Mouse (Mus musculus) liver, adult 2 months (tissue): Measurements from ENCODE around the gene 1700017B05Rik. TPM values are rescaled to one million over a fixed set of nuclear protein-coding genes. Genes with fewer than 3 reads are reported as not detected.
A peak's percentile ranks its signal among the peaks of the same experiment; 100 is the strongest.

Experiments
- DNase-seq: peaks from one replicate; pipeline ENCODE4 v3.0.0-alpha.2; 2011; ENCODE audit warnings: low read depth, low spot score; ENCODE audit errors: extremely low read depth
- H3K27ac ChIP-seq: fragments of 200-500 bp; replicated peaks from 2 replicates; pipeline ENCODE4 v1.5.1; 2012; ENCODE audit warnings: low read depth, mild to moderate bottlenecking, control low read depth, inconsistent platforms, low read length; ENCODE audit not compliant: insufficient read depth
- H3K27me3 ChIP-seq: fragments of 200-500 bp; 2 replicates; pipeline ENCODE4 v1.6.1; 2012; ENCODE audit warnings: mild to moderate bottlenecking, moderate library complexity, low read length, inconsistent platforms; ENCODE audit not compliant: control insufficient read depth, insufficient read depth
- H3K36me3 ChIP-seq: fragments of 200-500 bp; 2 replicates; pipeline ENCODE4 v1.6.1; 2012; ENCODE audit warnings: low read length, inconsistent platforms; ENCODE audit not compliant: control insufficient read depth, insufficient read depth
- H3K4me1 ChIP-seq: fragments of 200-500 bp; 2 replicates; pipeline ENCODE4 v1.6.1; 2011; ENCODE audit warnings: low read length; ENCODE audit not compliant: control insufficient read depth, insufficient read depth
- H3K4me3 ChIP-seq: fragments of 200-500 bp; 2 replicates; pipeline ENCODE4 v1.5.1; 2011; ENCODE audit warnings: low read depth, mild to moderate bottlenecking, control low read depth, low read length, moderate library complexity; ENCODE audit not compliant: insufficient read depth
- H3K79me2 ChIP-seq: fragments of 200-500 bp; 2 replicates; pipeline ENCODE4 v1.6.1; 2012; ENCODE audit warnings: inconsistent platforms, mild to moderate bottlenecking, low read length, moderate library complexity; ENCODE audit not compliant: control insufficient read depth, insufficient read depth
- H3K9ac ChIP-seq: fragments of 200-500 bp; 2 replicates; pipeline ENCODE4 v1.6.1; 2012; ENCODE audit warnings: low read depth, mild to moderate bottlenecking, control low read depth, inconsistent platforms, low read length
- CTCF ChIP-seq: fragments of 200-500 bp; IDR thresholded peaks from 2 replicates; pipeline ENCODE4 v1.5.1; 2011; ENCODE audit warnings: low read depth, low read length, control low read depth
- POLR2A ChIP-seq: fragments of 200-500 bp; IDR thresholded peaks from 2 replicates; pipeline ENCODE4 v1.6.1; 2011; ENCODE audit warnings: low read length, control low read depth; ENCODE audit not compliant: insufficient read depth; ENCODE audit errors: extremely low read depth
- WGBS: fragments of 180-500 bp; shearing (Covaris S2); methylation state at CpG from one replicate; pipeline ENCODE4 v1.1.7; 2018; 5-methylcytosine and 5-hydroxymethylcytosine counted together
- polyA plus RNA-seq: library from polyadenylated mRNA; depleted of rRNA; stranded (reverse); fragments of >200 nt; gene quantifications from 2 replicates; pipeline ENCODE4 v1.2.3, GENCODE M21; 2012
- total RNA-seq: library from RNA; depleted of rRNA; stranded (reverse); fragments of >200 nt; gene quantifications from 2 replicates; pipeline ENCODE4 v1.2.3, GENCODE M21; 2014

Gene 1700017B05Rik
- total and polyA plus RNA-seq, 2 experiments: 1.7 to 6.3 TPM

DNA sequence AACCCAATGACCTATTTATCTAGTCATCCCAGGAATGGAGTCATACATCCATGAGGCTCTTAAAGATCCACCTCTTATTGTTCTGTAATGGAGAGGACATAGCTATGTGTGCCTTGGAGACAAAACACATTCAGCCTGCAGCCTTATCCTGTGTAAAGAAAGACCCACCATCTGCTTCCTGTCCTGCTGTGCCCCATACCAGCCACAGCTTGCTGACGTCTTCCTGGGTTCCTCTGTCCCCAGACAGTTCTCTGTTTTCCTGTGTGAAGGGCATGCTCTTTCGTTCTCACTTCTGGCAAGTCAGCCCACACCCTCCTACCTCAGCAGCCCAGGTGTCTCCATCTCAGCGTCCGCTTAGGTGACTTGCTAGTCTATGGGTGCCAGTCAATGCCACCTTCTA, 15.9 kb upstream of the 1700017B05Rik start:
- no peak for TF ChIP-seq CTCF
- TF ChIP-seq POLR2A: no peak
- no peak overlapping the region for H3K4me3 ChIP-seq
- 75% methylated on average over 4 of the region's 4 CpGs for WGBS
- no peak overlapping the region for H3K27ac ChIP-seq
- H3K9ac ChIP-seq: no peak overlapping the region
- no peaks in the 10 kb centered on the region for H3K79me2 ChIP-seq
- H3K36me3 ChIP-seq: no peaks in the 10 kb centered on the region
- H3K4me1 ChIP-seq: peaks cover 6% of the 10 kb centered on the region; the same call in 1 of the 2 replicates
- no peaks in the 10 kb centered on the region for H3K27me3 ChIP-seq
- no peak for DNase-seq

DNA sequence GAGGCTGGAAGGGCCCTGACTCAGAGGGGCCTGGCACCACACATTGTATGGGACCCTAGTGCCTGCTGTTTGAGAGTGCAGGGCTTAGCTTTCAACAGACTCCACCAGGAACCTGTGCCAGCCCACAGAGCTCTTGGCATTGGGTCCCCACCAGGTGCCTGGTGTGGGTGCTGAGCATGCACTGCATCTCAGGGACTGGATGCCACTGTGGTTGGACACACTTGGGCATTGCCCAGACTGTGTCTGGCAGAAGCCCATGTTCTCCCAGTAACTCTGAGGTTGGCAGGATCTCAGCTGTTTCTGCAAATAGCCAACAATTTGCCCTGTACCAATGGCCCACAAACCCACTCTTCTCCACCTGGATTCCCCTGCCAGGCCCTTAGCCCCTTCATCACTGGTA, 13.9 kb upstream of the 1700017B05Rik start:
- TF ChIP-seq CTCF (no peak), POLR2A (no peak)
- peak; percentile 53 for DNase-seq
- H3K79me2 ChIP-seq: no peaks in the 10 kb centered on the region
- H3K27ac ChIP-seq: no peak overlapping the region
- no peaks in the 10 kb centered on the region for H3K27me3 ChIP-seq
- no peak overlapping the region for H3K4me3 ChIP-seq
- 0 out of 2 replicates have a peak, but pooled peaks cover 2% of the 10 kb centered on the region for H3K4me1 ChIP-seq
- H3K9ac ChIP-seq: no peak overlapping the region
- no peaks in the 10 kb centered on the region for H3K36me3 ChIP-seq

DNA sequence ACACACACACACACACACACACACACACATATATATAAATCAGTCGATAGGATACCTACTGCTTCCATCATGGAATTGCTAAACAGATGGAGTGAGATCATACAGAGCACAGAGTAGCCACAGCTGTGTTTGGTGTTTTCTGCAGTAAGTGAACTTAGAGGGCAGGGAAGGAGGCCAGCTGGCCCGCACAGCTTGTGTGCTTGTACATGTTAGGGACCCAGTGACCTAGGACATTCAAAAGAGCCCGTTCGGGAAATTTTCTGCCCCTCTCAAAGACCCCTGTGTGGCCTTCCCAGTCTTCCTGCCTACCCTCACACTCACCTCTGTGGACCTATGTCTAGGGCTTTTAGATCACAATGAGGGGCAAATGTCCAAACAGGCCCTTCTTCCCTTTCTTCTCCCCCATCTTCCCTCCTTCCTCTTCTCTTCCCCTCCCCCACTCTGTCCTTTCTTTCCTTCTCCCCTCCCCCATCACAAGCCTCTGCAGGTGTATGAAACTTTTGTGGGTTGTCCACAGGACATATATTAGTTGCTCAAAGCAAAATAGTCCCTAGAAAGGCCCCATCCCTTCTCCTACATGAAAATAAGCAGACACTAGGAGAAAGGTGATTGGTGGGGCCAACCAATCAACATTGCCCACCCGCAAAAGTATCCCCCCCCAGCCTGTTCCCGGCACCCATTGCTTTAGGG, 11.5 kb upstream of the 1700017B05Rik start:
- TF ChIP-seq CTCF: no peak
- TF ChIP-seq POLR2A: no peak
- 36% methylated on average over 6 of the region's 6 CpGs for WGBS
- Histone ChIP-seq H3K27ac (no peak overlapping the region), H3K4me3 (no peak overlapping the region), H3K36me3 (no peaks in the 10 kb centered on the region), H3K4me1 (0 out of 2 replicates have a peak, but pooled peaks cover 2% of the 10 kb centered on the region), H3K9ac (no peak overlapping the region), H3K79me2 (no peaks in the 10 kb centered on the region), H3K27me3 (no peaks in the 10 kb centered on the region)
- peak; percentile 58 for DNase-seq

DNA sequence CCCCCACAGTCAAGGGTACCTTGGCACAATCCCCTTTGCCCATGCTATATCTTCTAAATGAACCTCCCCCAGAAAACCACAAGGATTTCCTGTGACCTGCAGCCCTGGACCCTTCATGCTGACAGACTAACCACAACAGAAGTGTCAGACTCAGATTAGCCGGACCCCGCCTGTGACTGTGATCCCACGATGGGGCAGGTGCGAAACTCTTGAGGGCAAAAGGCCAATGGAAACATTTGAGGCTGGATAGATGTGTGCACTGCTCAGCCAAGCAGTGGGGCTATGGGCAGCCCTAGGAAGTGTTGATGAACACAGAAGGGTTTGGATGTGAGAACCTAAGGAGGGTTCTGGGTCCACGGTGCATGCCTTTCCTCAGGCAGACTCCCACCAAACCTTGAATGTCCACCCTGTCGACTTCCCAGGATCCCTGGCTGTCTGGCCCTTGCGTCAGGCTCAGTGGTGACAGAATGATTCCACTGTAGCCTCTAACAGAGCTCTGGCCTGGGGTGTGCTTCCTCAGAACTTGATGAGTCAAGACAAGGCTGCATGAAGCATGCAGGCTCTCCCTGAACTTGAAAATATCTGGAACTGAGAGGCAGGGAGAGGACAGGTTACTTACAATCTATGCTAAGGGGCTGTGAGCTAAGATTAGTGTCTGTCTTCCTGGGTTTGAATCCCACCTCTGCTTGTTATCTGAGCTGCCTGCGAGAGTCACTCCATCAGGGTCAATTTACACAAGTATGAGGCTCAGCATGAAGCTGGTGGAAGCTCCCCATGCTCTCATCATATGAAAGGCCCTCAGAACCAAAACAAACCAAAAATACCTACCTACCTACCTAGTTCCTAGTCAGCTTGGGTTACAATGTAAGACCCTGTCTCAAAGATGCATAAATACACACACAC, 10.7 kb upstream of the 1700017B05Rik start:
- no peaks in the 10 kb centered on the region for H3K36me3 ChIP-seq
- peaks cover 3% of the 10 kb centered on the region; the same call in 1 of the 2 replicates for H3K4me1 ChIP-seq
- DNase-seq: no peak
- no peak overlapping the region for H3K9ac ChIP-seq
- WGBS: 79% methylated on average over 8 of the region's 8 CpGs
- no peak overlapping the region for H3K4me3 ChIP-seq
- H3K27ac ChIP-seq: no peak overlapping the region
- TF ChIP-seq POLR2A (no peak), CTCF (no peak)
- H3K79me2 ChIP-seq: no peaks in the 10 kb centered on the region
- H3K27me3 ChIP-seq: no peaks in the 10 kb centered on the region

DNA sequence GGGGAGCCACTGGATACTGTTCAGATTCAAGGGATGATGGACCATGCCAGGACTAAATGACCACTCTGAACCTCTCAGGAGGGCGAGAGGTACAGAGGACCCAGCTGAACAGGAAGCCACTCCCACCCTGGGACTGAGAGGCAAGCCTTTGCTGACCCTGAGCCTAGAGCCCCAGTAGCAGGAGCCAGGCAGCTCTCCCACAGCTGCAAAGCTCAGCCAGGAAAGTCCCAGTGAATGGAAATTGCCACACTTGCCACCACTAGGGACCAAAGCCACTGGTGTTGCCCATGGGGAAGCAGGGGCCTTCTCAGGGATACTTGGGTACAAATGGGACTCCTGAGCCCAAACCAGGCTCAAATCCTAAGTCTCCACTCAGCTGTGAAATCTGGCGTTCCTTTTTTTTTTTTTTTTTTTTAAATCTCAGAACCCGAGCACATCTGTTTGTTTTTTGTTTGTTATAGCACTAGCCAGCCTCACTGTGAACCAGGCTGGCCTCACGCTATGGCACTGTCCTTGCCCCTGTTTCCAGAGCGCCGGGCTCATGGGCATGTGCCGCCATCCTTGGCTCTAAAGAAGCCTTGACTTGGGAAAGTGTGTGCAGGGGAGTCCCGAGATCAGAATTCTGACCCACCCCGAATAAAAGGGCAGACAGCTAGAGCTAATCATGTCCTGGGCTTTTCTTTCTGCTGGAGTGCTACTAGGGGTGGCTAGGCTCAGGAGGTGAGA, 9.6 kb upstream of the 1700017B05Rik start:
- Histone ChIP-seq H3K79me2 (no peaks in the 10 kb centered on the region), H3K4me3 (no peak overlapping the region), H3K36me3 (no peaks in the 10 kb centered on the region), H3K4me1 (peaks cover 8% of the 10 kb centered on the region), H3K9ac (no peak overlapping the region), H3K27me3 (no peaks in the 10 kb centered on the region), H3K27ac (no peak overlapping the region)
- no peak for TF ChIP-seq POLR2A
- no peak for TF ChIP-seq CTCF
- no peak for DNase-seq
- 84% methylated on average over 9 of the region's 9 CpGs for WGBS
